In genomic region chr11:46386556-46386955, GRCm38 (mm10) we compare ENCODE assay signal across 29 mouse cellular contexts. TPM values are rescaled to one million over a fixed set of nuclear protein-coding genes. Genes with fewer than 3 reads are reported as not detected.
DNase-seq lines count a peak whose midpoint lies in the region; ATAC-seq and TF ChIP-seq lines count a peak whose summit lies in the region.
"Had no signal": no experiment of that assay in that cellular context is flagged by ENCODE, and none has a peak within 500 bp of the region (broad histone marks: within the 10 kb centered on the region; RNA-seq: fewer than 3 reads in every experiment).

No protein-coding gene starts in this region.

- intact Hi-C loops in heart, postnatal 25 days (cut with DNase I) = no loop called here

- peak overlapping the region; percentile 2; the same call in 1 of the 2 replicates for H3K9ac ChIP-seq in CH12.LX (ENCODE audit: insufficient read depth, low read depth)
- H3K9ac ChIP-seq in forebrain, embryonic 14.5 days (ENCODE audit: low read length) = no peak overlapping the region
- H3K9ac ChIP-seq: embryonic facial prominence, embryonic 15.5 days; forebrain, embryonic 15.5 days; hindbrain, embryonic 13.5 days had no signal

- no peaks in the 10 kb centered on the region for H3K79me2 ChIP-seq in CH12.LX (replicated peaks; ENCODE audit: control insufficient read depth, extremely low read depth, insufficient read depth, poor library complexity, severe bottlenecking)

- peak overlapping the region; percentile 40; the same call in 1 of the 2 replicates for H3K27ac ChIP-seq in thymus, adult 2 months (ENCODE audit: control insufficient read depth, insufficient read depth, low read length)
- peak overlapping the region; percentile 39 for H3K27ac ChIP-seq in CH12.LX (ENCODE audit: insufficient read depth, low read depth)
- no peak overlapping the region for H3K27ac ChIP-seq in forebrain, embryonic 14.5 days (ENCODE audit: low read depth, low read length)
- H3K27ac ChIP-seq: embryonic facial prominence, embryonic 15.5 days; forebrain, embryonic 10.5 days; forebrain, embryonic 15.5 days; heart, adult 2 months; hindbrain, embryonic 13.5 days; hindbrain, postnatal 0 days had no signal

- no peak for DNase-seq in thymus, adult 2 months
- DNase-seq in thymus, adult 18-20 months = no peak
- DNase-seq in CH12.LX (ENCODE audit: extremely low read depth) = no peak
- no peak for DNase-seq in forebrain, embryonic 14.5 days (ENCODE audit: low spot score)
- no peak for DNase-seq in heart, postnatal 25 days (ENCODE audit: low spot score)
- DNase-seq: adrenal gland, postnatal 10 days; cerebellum, adult 11 months; cerebellum, adult 8-10 months; cerebellum, postnatal 14 days; embryo, embryonic 11 days; gastrocnemius, postnatal 10 days; heart, adult 2 months; heart, postnatal 10 days had no signal

- no peak for TF ChIP-seq CTCF in thymus, adult 2 months (IDR thresholded peaks at IDR 0.05; ENCODE audit: borderline replicate concordance, control insufficient read depth, extremely low read depth, insufficient read depth, low read length, poor library complexity)
- TF ChIP-seq CTCF in CH12.LX (conservative IDR thresholded peaks at IDR 0.05 in 1 of 2, IDR thresholded peaks at IDR 0.05 in 1 of 2; ENCODE audit: low read depth in 2 of 2, low read length in 2 of 2) = no peak

- no peak for TF ChIP-seq POLR2A in thymus, adult 2 months (IDR thresholded peaks at IDR 0.05; ENCODE audit: control insufficient read depth, extremely low read depth, insufficient read depth, low read length, poor library complexity)
- no peak for TF ChIP-seq POLR2A in CH12.LX (IDR thresholded peaks at IDR 0.05; ENCODE audit: low read depth, low read length)

- no peaks in the 10 kb centered on the region for H3K27me3 ChIP-seq in thymus, adult 2 months (ENCODE audit: control insufficient read depth, insufficient read depth, low read length)
- H3K27me3 ChIP-seq in CH12.LX (replicated peaks) = no peaks in the 10 kb centered on the region
- no peaks in the 10 kb centered on the region for H3K27me3 ChIP-seq in forebrain, embryonic 14.5 days (replicated peaks; ENCODE audit: control insufficient read depth, insufficient read depth, low read length)
- H3K27me3 ChIP-seq: embryonic facial prominence, embryonic 15.5 days; forebrain, embryonic 15.5 days; hindbrain, embryonic 13.5 days had no signal

- 81% methylated on average over 8 of the region's 8 CpGs for WGBS in thymus, adult 2 months
- WGBS in forebrain, embryonic 14.5 days = 89% methylated on average over 8 of the region's 8 CpGs

- H3K4me3 ChIP-seq in thymus, adult 2 months (ENCODE audit: control insufficient read depth, insufficient read depth, low read length) = peak overlapping the region; percentile 46
- H3K4me3 ChIP-seq in CH12.LX (replicated peaks in 1 of 3; ENCODE audit: low read depth in 2 of 3, low read length in 2 of 3, poor library complexity in 1 of 3) = peak overlapping the region in 1 of 3 experiments; percentile 21
- no peak overlapping the region for H3K4me3 ChIP-seq in forebrain, embryonic 14.5 days (ENCODE audit: low read depth, low read length)
- H3K4me3 ChIP-seq: embryonic facial prominence, embryonic 15.5 days; erythroblast, embryonic 14.5 days; forebrain, embryonic 10.5 days; forebrain, embryonic 15.5 days; heart, adult 2 months; hindbrain, embryonic 13.5 days had no signal

- H3K36me3 ChIP-seq in thymus, adult 2 months (ENCODE audit: control insufficient read depth, insufficient read depth, low read length) = peaks cover 21% of the 10 kb centered on the region
- no peaks in the 10 kb centered on the region for H3K36me3 ChIP-seq in CH12.LX (replicated peaks in 1 of 2; ENCODE audit: control insufficient read depth in 1 of 2, insufficient read depth in 1 of 2, low read length in 1 of 2)
- no peaks in the 10 kb centered on the region for H3K36me3 ChIP-seq in forebrain, embryonic 14.5 days (ENCODE audit: control insufficient read depth, insufficient read depth, low read length)
- H3K36me3 ChIP-seq: embryonic facial prominence, embryonic 15.5 days; forebrain, embryonic 10.5 days; forebrain, embryonic 15.5 days; hindbrain, embryonic 13.5 days had no signal

- H3K9me3 ChIP-seq in CH12.LX (replicated peaks; ENCODE audit: low read length) = peaks cover 2% of the 10 kb centered on the region
- no peaks in the 10 kb centered on the region for H3K9me3 ChIP-seq in forebrain, embryonic 14.5 days (replicated peaks; ENCODE audit: control insufficient read depth, low read length)
- H3K9me3 ChIP-seq: embryonic facial prominence, embryonic 15.5 days; forebrain, embryonic 10.5 days; forebrain, embryonic 15.5 days; hindbrain, embryonic 13.5 days had no signal

- in situ Hi-C loops in CH12.LX (cut with MboI; ENCODE audit: low pct_ligation_motif_present, low pct_unique_long_range_greater_than_20kb, low sequenced_read_pairs) = loop anchor here (5.0 kb wide), 1 partner anchor 51 kb away; the partner anchor contains the start of gene Med7

- dilution Hi-C loops in CH12.LX (cut with MboI; ENCODE audit: extremely low pct_ligation_motif_present, extremely low pct_unique_long_range_greater_than_20kb, low sequenced_read_pairs) = no loop called here

- peak; percentile 59; the same call in 1 of the 2 replicates for TF ChIP-seq EP300 in CH12.LX (IDR thresholded peaks at IDR 0.05; ENCODE audit: low read length)

- H3K4me1 ChIP-seq in thymus, adult 2 months (replicated peaks; ENCODE audit: control insufficient read depth, insufficient read depth, low read length) = peaks cover 51% of the 10 kb centered on the region
- H3K4me1 ChIP-seq in CH12.LX (ENCODE audit: control insufficient read depth in 1 of 2, insufficient read depth in 2 of 2) = peaks cover 31 to 77% of the 10 kb centered on the region in 2 experiments
- no peaks in the 10 kb centered on the region for H3K4me1 ChIP-seq in forebrain, embryonic 14.5 days (ENCODE audit: control insufficient read depth, insufficient read depth, low read length)
- H3K4me1 ChIP-seq: embryonic facial prominence, embryonic 15.5 days; forebrain, embryonic 15.5 days; hindbrain, embryonic 13.5 days had no signal

- TF ChIP-seq RAD21 in CH12.LX (IDR thresholded peaks at IDR 0.05; ENCODE audit: low read depth, low read length) = no peak

- peak; percentile 45 for ATAC-seq in inflammation-experienced regulatory T-cells, adult 6 months
- no peak for ATAC-seq in forebrain, embryonic 14.5 days
- ATAC-seq: forebrain, embryonic 15.5 days; hindbrain, postnatal 0 days; intestine, postnatal 0 days had no signal

- H3K4me2 ChIP-seq in CH12.LX (ENCODE audit: insufficient read depth, low read depth, poor library complexity, severe bottlenecking) = peak overlapping the region; percentile 45
- H3K4me2 ChIP-seq in forebrain, embryonic 14.5 days (ENCODE audit: low read length) = no peak overlapping the region
- H3K4me2 ChIP-seq: embryonic facial prominence, embryonic 15.5 days; forebrain, embryonic 15.5 days; hindbrain, embryonic 13.5 days had no signal

TF ChIP-seq in CH12.LX, 34 proteins besides CTCF, POLR2A, EP300 and RAD21 (continues in another document):
- TF ChIP-seq NRF1 (IDR thresholded peaks at IDR 0.05; ENCODE audit: low read depth, low read length) = no peak
- peak; percentile 61 for TF ChIP-seq USF2 (conservative IDR thresholded peaks at IDR 0.05; ENCODE audit: low read depth, low read length)
- TF ChIP-seq BHLHE40 (IDR thresholded peaks at IDR 0.05; ENCODE audit: low read depth, low read length) = peak; percentile 50; the same call in 1 of the 2 replicates
- TF ChIP-seq PAX5 (IDR thresholded peaks at IDR 0.05; ENCODE audit: low read length) = no peak
- TF ChIP-seq JUND (conservative IDR thresholded peaks at IDR 0.05; ENCODE audit: low read depth, low read length) = no peak
- TF ChIP-seq HCFC1 (IDR thresholded peaks at IDR 0.05; ENCODE audit: low read depth, low read length) = no peak
- no peak for TF ChIP-seq MXI1 (IDR thresholded peaks at IDR 0.05; ENCODE audit: low read depth, low read length)
- no peak for TF ChIP-seq TBP (conservative IDR thresholded peaks at IDR 0.05; ENCODE audit: low read depth, low read length)
- peak; percentile 88 for TF ChIP-seq MAX (IDR thresholded peaks at IDR 0.05; ENCODE audit: low read length)
- TF ChIP-seq JUN (IDR thresholded peaks at IDR 0.05; ENCODE audit: insufficient read depth, low read depth, low read length) = no peak
- 0 out of 2 replicates have a peak, but pooled peaks have one; percentile 15 for TF ChIP-seq ETS1 (conservative IDR thresholded peaks at IDR 0.05; ENCODE audit: low read depth, low read length)
- TF ChIP-seq MYC (IDR thresholded peaks at IDR 0.05; ENCODE audit: low read depth, low read length) = peak; percentile 93; the same call in 1 of the 2 replicates
- no peak for TF ChIP-seq RCOR1 (conservative IDR thresholded peaks at IDR 0.05; ENCODE audit: low read depth, low read length)
- TF ChIP-seq USF1 (IDR thresholded peaks at IDR 0.05; ENCODE audit: low read depth, low read length) = peak; percentile 72
- no peak for TF ChIP-seq NELFE (IDR thresholded peaks at IDR 0.05; ENCODE audit: low read depth, low read length)

RNA-seq across cellular contexts. Expression of gene Itk, which starts 2.8 kb away (rescaled TPM):
- polyA plus RNA-seq in thymus, adult 2 months (2012; rRNA removed) = 117 and 125 TPM in 2 replicates
- total RNA-seq in CH12.LX (2012; rRNA removed) (0.29 and 0.64 TPM in 2 replicates), CH12.LX (2014; rRNA removed) (0.11 and 0.14 TPM in 2 replicates)
- polyA plus RNA-seq in CH12.LX (2012; ENCODE audit: insufficient read length, low read depth) = 0.14 and 0.17 TPM in 2 replicates
- polyA plus RNA-seq in inflammation-experienced regulatory T-cells, adult 6 months (2017; shearing (Covaris generic)) = 100 to 1,000 TPM in 2 of 3 experiments, 10 to 100 TPM in 1; 82.4 to 182 (median 158) TPM
- polyA plus RNA-seq in forebrain, embryonic 14.5 days (2014; fragmentation: Nextera tagmentation; extraction: Ambion mirVana) = 0.07 TPM in 1 of 2 replicates, not detected in the other
- total RNA-seq in heart, postnatal 25 days (2021) = under 1 TPM; 0.16 to 0.31 TPM
- total RNA-seq: ES-E14; hindbrain, postnatal 0 days had no signal
- polyA plus RNA-seq: embryonic facial prominence, embryonic 11.5 days; forebrain, embryonic 10.5 days; forebrain, embryonic 15.5 days; heart, embryonic 14.5 days; hindbrain, embryonic 13.5 days had no signal

RNA-seq across cellular contexts. Expression of gene Fam71b, which starts 9.8 kb away (rescaled TPM):
- 2.1 and 2.6 TPM in 2 replicates for polyA plus RNA-seq in thymus, adult 2 months (2012; rRNA removed)
- 2.6 and 2.7 TPM in 2 replicates for total RNA-seq in CH12.LX (2012; rRNA removed)
- 0.46 TPM in 1 of 2 replicates, not detected in the other for total RNA-seq in CH12.LX (2014; rRNA removed)
- 2.4 and 2.6 TPM in 2 replicates for polyA plus RNA-seq in CH12.LX (2012; ENCODE audit: insufficient read length, low read depth)
- polyA plus RNA-seq in inflammation-experienced regulatory T-cells, adult 6 months (2017; shearing (Covaris generic)) = under 1 TPM in 1 of 3 experiments, not detected in 2; 0.69 TPM
- not detected in 2 replicates for polyA plus RNA-seq in forebrain, embryonic 14.5 days (2014; fragmentation: Nextera tagmentation; extraction: Ambion mirVana)
- not detected for total RNA-seq in heart, postnatal 25 days (2021)
- total RNA-seq: adrenal gland, postnatal 10 days; adrenal gland, postnatal 4 days; common myeloid progenitor, adult 5-6 weeks; ES-E14; gastrocnemius, postnatal 10 days; gastrocnemius, postnatal 4 days; heart, adult 2 months; heart, postnatal 10 days; hematopoietic stem cell, adult 5-6 weeks; hindbrain, postnatal 0 days had no signal
- polyA plus RNA-seq: brain, embryonic 14.5 days; embryonic facial prominence, embryonic 11.5 days; embryonic facial prominence, embryonic 15.5 days; erythroblast, embryonic 14.5 days; forebrain, embryonic 10.5 days; forebrain, embryonic 15.5 days; heart, embryonic 14.5 days; hindbrain, embryonic 13.5 days; hindbrain, postnatal 0 days; intestine, postnatal 0 days had no signal

RNA-seq across cellular contexts. Expression of gene Med7, which starts 50.2 kb away (rescaled TPM):
- polyA plus RNA-seq in thymus, adult 2 months (2012; rRNA removed) = 26.2 and 28.2 TPM in 2 replicates
- total RNA-seq in CH12.LX (2012; rRNA removed) (32.7 and 37.1 TPM in 2 replicates), CH12.LX (2014; rRNA removed) (104 and 115 TPM in 2 replicates)
- 59.9 and 60.0 TPM in 2 replicates for polyA plus RNA-seq in CH12.LX (2012; ENCODE audit: insufficient read length, low read depth)
- 10 to 100 TPM; 35.9 to 39.6 (median 37.9) TPM for polyA plus RNA-seq in inflammation-experienced regulatory T-cells, adult 6 months (2017; shearing (Covaris generic))
- 92.3 and 93.0 TPM in 2 replicates for polyA plus RNA-seq in forebrain, embryonic 14.5 days (2014; fragmentation: Nextera tagmentation; extraction: Ambion mirVana)
- total RNA-seq in heart, postnatal 25 days (2021) = 10 to 100 TPM; 14.6 to 16.9 TPM

Comparison
In these comparisons a context has a peak if more than half of its experiments do, and no peak if none do; other contexts are left out.
1. RNA of gene Itk, which starts 2.8 kb away (polyA plus RNA-seq): 82.4 to 182 TPM in inflammation-experienced regulatory T-cells, adult 6 months and 117 to 125 TPM in thymus, adult 2 months; 0.14 to 0.17 TPM in CH12.LX and 0.07 TPM in forebrain, embryonic 14.5 days; every median in the first group is over 10 times any median in the second.